Mouse (Mus musculus): ENCODE results near the gene Anks1. TPM values are rescaled to one million over a fixed set of nuclear protein-coding genes. Genes with fewer than 3 reads are reported as not detected.

The Anks1 gene
- polyA plus RNA-seq, 1 experiment from 2014 or later = 18.0 TPM

DNA sequence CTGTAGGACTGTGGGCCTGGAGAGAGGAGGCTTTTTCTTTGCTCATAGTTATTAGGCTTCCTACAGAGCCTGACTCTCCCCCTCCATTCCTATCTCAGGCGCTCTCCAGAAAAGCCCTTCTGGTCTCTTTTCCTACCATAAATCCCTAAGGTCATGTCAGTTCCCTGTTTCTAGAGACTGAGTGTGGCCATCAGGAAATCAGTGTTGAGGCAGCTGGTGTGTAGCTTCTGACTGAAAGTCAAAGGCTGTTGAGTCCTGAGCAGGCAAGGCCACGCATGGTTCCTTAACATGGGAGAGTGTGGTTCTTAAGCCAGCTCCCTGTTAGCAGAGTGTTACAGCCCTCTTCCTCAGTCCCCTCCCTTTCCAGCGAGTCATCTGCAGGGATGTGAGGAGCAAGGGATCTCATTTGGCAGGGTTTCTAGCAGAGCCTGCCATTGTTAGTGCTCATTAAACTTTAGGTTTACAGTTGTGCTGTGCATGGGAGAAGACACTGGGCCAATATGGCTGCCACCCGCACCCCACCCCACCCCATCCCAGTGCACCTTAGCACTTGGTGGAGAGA, 28.0 kb downstream of the Anks1 start:
- H3K4me3 ChIP-seq = no peak overlapping the region
- peaks cover 5% of the 10 kb centered on the region; the same call in 1 of the 2 replicates for H3K36me3 ChIP-seq (replicated peaks)
- 91% methylated on average over 4 of the region's 4 CpGs for WGBS
- H3K27ac ChIP-seq (replicated peaks) = no peak overlapping the region
- no peaks in the 10 kb centered on the region for H3K9me3 ChIP-seq
- H3K27me3 ChIP-seq (replicated peaks; ENCODE audit: low read depth, poor library complexity, severe bottlenecking) = no peaks in the 10 kb centered on the region
- H3K4me1 ChIP-seq = peaks cover 41% of the 10 kb centered on the region
- no peak for DNase-seq (ENCODE audit: low spot score)

DNA sequence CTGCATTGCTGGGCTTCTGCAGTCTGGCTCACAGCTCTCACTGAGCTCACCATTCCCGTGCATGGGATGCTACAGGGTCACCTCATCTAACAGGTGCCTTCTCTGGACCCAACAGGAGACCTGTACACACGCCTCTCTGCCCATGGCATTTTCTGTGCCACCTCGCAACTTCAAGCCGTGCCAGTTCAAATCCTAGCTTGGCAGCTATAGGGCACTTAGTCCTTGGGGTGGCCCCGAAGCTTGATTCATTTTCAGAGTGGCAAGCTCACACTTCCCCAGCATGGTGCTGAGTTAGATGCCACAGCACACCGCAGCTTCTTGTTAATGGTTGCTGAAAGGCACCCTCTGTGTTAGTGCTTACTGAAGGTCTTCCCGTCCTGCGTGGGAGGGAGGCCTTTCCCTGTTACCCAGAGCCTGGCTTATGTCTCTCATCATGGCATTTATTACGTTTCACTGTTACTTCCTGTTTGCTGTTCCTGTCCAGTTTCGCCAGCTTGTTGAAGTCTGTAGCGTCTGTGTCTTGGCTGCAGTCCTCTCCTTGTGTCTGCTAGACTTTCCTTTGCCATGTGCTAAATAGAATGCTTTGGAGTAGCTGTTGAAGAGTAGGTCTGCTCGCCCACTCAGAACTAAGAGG, 29.1 kb downstream of the Anks1 start:
- Histone ChIP-seq H3K27me3 (replicated peaks; ENCODE audit: low read depth, poor library complexity, severe bottlenecking) (no peaks in the 10 kb centered on the region), H3K4me3 (no peak overlapping the region), H3K9me3 (no peaks in the 10 kb centered on the region), H3K36me3 (replicated peaks) (peaks cover 5% of the 10 kb centered on the region; the same call in 1 of the 2 replicates), H3K27ac (replicated peaks) (no peak overlapping the region), H3K4me1 (peaks cover 36% of the 10 kb centered on the region)
- DNase-seq (ENCODE audit: low spot score) = no peak
- WGBS = 81% methylated on average over 12 of the region's 12 CpGs

DNA sequence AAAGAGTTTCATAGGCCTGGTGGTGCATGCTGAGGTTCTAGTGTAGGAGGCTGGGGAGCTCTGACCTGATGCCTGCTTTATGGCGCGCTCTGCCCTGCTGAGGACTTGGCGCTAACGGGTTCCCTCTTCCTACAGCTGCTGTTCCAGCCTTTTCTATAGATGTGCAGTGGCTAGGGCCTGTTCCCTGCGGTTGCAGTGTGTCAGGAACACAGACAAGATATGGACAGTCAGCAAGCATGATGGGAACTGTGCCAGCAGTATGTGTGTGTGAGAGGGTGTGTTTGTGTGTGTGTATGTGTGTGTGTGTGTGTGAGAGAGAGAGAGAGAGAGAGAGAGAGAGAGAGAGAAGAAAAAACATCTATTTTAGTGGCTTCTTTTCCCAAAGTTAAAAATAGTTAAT, 29.9 kb downstream of the Anks1 start:
- peaks cover 5% of the 10 kb centered on the region; the same call in 1 of the 2 replicates for H3K36me3 ChIP-seq (replicated peaks)
- H3K9me3 ChIP-seq = no peaks in the 10 kb centered on the region
- 0 out of 2 replicates have a peak overlapping the region, but pooled peaks have one; percentile 12 for H3K27ac ChIP-seq (replicated peaks)
- 95% methylated on average over 5 of the region's 5 CpGs for WGBS
- no peak for DNase-seq (ENCODE audit: low spot score)
- H3K4me3 ChIP-seq = no peak overlapping the region
- peaks cover 36% of the 10 kb centered on the region for H3K4me1 ChIP-seq
- H3K27me3 ChIP-seq (replicated peaks; ENCODE audit: low read depth, poor library complexity, severe bottlenecking) = no peaks in the 10 kb centered on the region

DNA sequence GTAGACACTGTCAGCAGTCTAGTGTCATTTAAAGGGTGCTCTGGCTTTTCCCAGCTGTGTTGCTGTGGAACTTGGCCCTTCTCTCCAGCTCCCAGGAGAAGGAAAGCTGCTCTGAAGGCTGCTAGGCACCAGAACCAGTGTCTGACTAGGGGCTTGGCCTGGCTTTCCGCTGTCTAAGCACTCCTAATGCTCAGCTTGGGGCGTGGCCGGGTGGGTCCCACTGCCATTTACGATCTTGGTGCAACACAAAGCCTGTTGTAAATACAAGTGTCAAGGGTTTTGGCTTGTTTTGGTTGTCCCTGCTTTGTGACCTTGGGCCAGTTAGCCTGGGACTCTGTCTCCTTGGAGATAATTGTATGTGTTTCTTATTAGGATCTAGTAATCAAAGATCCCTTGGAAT, 31.2 kb downstream of the Anks1 start:
- Histone ChIP-seq H3K36me3 (replicated peaks) (no peaks in the 10 kb centered on the region), H3K4me3 (no peak overlapping the region), H3K27ac (replicated peaks) (no peak overlapping the region), H3K4me1 (peaks cover 34% of the 10 kb centered on the region), H3K9me3 (no peaks in the 10 kb centered on the region), H3K27me3 (replicated peaks; ENCODE audit: low read depth, poor library complexity, severe bottlenecking) (no peaks in the 10 kb centered on the region)
- WGBS = 77% methylated on average over 4 of the region's 4 CpGs
- DNase-seq (ENCODE audit: low spot score) = no peak

DNA sequence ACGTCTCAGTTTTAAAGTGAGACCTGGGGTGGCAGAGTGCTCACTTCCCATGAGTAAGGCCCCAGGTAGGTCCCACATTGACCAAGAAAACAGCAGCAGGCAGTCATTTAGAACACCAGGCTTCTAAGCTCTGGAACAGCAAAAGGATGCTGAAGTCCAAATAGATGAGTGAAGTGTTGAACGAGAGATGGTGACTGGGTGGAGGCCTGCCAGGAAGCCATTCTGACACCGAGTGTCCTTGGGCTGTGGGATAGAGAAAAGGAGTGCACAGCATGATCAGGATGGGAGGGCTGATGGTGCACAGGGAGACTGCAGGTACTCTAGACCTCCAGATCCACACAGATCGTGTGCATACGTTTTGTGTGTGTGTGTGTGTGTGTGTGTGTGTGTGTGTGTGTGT, 32.1 kb downstream of the Anks1 start:
- Histone ChIP-seq H3K4me3 (no peak overlapping the region), H3K9me3 (no peaks in the 10 kb centered on the region), H3K36me3 (replicated peaks) (no peaks in the 10 kb centered on the region), H3K27ac (replicated peaks) (no peak overlapping the region), H3K27me3 (replicated peaks; ENCODE audit: low read depth, poor library complexity, severe bottlenecking) (no peaks in the 10 kb centered on the region), H3K4me1 (peaks cover 42% of the 10 kb centered on the region)
- DNase-seq (ENCODE audit: low spot score) = no peak
- WGBS = 83% methylated on average over 5 of the region's 5 CpGs

DNA sequence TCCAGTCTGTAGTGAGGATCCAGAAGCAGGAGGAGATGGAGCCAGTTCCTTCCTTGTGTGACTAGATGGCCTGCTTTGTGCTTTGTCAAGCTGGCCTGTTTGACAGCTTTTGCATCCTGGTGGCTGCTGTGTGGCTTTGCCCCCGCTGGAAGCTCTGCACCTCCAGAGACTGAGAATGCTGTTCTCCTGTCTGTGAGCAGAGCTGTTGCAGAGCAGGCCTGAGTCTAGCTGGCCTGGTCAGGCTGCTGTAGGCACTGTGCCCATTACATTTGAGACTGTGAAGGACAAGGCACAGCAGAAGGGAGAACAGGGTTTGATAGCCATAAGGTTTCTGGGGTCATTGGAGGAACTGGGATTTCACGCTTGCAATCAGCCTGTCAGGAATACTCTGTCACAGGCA, 32.6 kb downstream of the Anks1 start:
- no peaks in the 10 kb centered on the region for H3K27me3 ChIP-seq (replicated peaks; ENCODE audit: low read depth, poor library complexity, severe bottlenecking)
- no peaks in the 10 kb centered on the region for H3K36me3 ChIP-seq (replicated peaks)
- no peak overlapping the region for H3K4me3 ChIP-seq
- H3K9me3 ChIP-seq = no peaks in the 10 kb centered on the region
- H3K4me1 ChIP-seq = peaks cover 46% of the 10 kb centered on the region
- WGBS = 74% methylated on average over 2 of the region's 2 CpGs
- no peak for DNase-seq (ENCODE audit: low spot score)
- H3K27ac ChIP-seq (replicated peaks) = no peak overlapping the region

DNA sequence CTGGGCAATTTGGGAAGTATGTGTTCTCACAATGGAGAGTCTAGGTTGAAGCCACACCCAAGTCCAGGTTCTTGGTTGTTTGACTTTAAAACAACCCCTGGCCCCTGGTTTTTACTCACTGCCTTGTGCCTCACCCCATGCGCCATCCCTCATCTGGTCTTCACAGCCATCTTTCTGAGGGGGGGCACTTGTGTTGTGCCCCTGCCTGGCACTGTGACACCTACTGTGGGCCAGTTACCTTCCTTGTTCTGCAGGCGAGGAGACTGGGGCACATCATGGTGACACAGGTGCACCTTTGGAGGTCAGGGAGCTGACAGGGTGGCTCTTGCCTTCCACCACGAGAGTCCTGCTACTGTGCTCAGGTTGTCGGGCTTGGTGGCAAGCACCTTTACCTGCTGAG, 33.0 kb downstream of the Anks1 start:
- Histone ChIP-seq H3K27ac (replicated peaks) (no peak overlapping the region), H3K4me1 (peaks cover 47% of the 10 kb centered on the region), H3K36me3 (replicated peaks) (no peaks in the 10 kb centered on the region), H3K4me3 (no peak overlapping the region), H3K9me3 (no peaks in the 10 kb centered on the region), H3K27me3 (replicated peaks; ENCODE audit: low read depth, poor library complexity, severe bottlenecking) (no peaks in the 10 kb centered on the region)
- WGBS = 88% methylated on average over 4 of the region's 4 CpGs
- no peak for DNase-seq (ENCODE audit: low spot score)

DNA sequence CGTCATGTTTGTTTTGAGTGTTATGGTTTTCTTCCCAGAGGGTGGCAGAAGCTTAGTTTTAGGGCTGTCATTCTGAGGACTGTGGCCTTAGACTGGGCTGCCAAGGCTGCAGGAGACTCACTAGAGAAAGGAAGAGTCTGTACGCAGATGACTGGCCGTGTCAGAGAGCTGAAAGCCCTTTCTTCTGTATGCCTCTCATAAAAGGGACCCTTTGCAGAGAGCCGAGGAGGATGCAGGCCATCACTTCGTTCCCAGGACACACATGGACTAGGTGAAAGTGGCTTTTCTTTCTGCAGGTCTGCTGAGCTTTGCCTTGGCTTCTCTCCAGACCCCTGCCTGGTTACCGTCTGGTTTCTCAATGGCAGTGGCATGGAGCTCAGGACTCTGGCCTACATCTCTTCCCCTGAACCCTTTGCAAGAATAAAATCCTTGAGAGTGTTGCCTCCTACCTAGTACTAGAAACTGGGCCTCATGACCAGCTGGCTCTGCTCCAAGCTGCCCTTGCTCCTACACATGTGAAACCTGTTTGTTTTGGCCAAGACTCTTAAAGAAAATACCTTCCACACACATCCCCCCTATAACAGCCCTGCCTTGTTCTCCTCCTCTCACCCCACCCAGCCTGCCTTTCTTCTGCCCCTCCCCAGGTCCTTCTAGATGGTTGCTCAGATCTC, 36.6 kb downstream of the Anks1 start:
- Histone ChIP-seq H3K27me3 (replicated peaks; ENCODE audit: low read depth, poor library complexity, severe bottlenecking) (no peaks in the 10 kb centered on the region), H3K4me3 (no peak overlapping the region), H3K36me3 (replicated peaks) (no peaks in the 10 kb centered on the region), H3K4me1 (peaks cover 22% of the 10 kb centered on the region), H3K27ac (replicated peaks) (peak overlapping the region; percentile 36; the same call in 1 of the 2 replicates), H3K9me3 (no peaks in the 10 kb centered on the region)
- 74% methylated on average over 6 of the region's 6 CpGs for WGBS
- DNase-seq (ENCODE audit: low spot score) = no peak

DNA sequence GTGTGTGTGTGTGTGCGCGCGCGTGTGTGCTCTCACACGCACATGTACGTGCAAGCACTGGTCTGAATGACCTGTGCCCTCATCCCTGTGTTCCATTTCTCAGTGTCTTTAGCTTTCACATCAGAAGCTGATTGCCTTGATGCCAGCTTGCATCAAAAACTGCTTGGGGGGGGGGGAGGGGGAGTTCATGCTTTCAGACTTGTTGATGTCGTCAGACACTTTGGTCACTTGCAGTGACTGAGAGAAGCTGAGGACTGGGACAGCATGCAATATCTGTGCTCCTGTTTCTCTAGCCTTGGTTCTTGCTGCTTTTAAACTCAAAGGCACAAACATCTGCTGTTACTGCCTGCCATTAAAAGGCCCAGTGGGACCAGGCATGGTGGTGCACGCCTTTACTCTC, 37.3 kb downstream of the Anks1 start:
- Histone ChIP-seq H3K27ac (replicated peaks) (no peak overlapping the region), H3K9me3 (no peaks in the 10 kb centered on the region), H3K36me3 (replicated peaks) (no peaks in the 10 kb centered on the region), H3K4me1 (peaks cover 22% of the 10 kb centered on the region), H3K4me3 (no peak overlapping the region), H3K27me3 (replicated peaks; ENCODE audit: low read depth, poor library complexity, severe bottlenecking) (no peaks in the 10 kb centered on the region)
- WGBS = 89% methylated on average over 8 of the region's 8 CpGs
- DNase-seq (ENCODE audit: low spot score) = no peak

DNA sequence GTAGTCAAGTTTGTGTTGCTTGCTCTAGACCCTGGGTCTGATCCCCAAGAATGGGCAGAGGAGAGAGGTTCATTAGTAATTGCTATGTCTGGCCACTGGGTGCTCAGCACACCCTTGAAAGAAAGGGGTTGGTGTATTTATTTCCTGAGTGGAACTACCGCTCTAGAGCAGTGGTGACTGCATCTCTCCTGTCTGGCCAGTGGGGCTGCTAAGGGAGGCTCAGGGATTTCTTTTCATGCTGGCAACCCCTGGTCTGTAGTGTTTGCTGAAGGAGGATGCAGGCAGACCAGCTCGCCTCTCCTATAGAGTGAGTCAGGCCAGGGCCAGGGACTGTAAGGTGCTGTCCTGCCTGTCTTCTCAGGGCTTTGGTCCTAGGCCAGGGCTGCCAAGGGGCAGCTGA, 38.0 kb downstream of the Anks1 start:
- H3K9me3 ChIP-seq = no peaks in the 10 kb centered on the region
- WGBS = 73% methylated on average over 2 of the region's 2 CpGs
- no peak for DNase-seq (ENCODE audit: low spot score)

DNA sequence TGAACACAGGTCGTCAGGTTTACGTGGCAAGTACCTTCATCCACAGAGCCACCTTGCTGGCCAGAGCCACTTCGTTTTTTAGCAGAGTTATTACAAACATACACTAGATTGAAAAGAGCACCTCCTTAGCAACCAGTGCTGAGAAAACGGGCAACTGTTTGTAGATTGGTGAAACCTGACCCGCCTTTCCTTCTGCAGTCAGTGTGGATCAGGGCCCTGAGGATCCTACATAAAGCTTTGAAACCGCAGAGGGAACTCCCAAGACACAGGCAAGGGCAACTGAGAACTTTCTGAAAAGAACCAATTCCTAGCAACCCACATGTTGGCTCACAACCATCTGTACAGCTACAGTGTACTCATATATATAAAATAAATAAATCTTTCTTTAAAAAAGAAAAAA, 44.0 kb downstream of the Anks1 start:
- no peaks in the 10 kb centered on the region for H3K9me3 ChIP-seq
- DNase-seq (ENCODE audit: low spot score) = no peak
- no peak overlapping the region for H3K4me3 ChIP-seq
- H3K27ac ChIP-seq (replicated peaks) = no peak overlapping the region
- peaks cover 24% of the 10 kb centered on the region for H3K4me1 ChIP-seq
- WGBS = 68% methylated on average over 6 of the region's 6 CpGs
- H3K36me3 ChIP-seq (replicated peaks) = no peaks in the 10 kb centered on the region
- H3K27me3 ChIP-seq (replicated peaks; ENCODE audit: low read depth, poor library complexity, severe bottlenecking) = no peaks in the 10 kb centered on the region

More for the DNA sequence above, 38.0 kb downstream of the Anks1 start:
- H3K36me3 ChIP-seq (replicated peaks) = no peaks in the 10 kb centered on the region
- H3K27ac ChIP-seq (replicated peaks) = peak overlapping the region; percentile 1; the same call in 1 of the 2 replicates
- no peaks in the 10 kb centered on the region for H3K27me3 ChIP-seq (replicated peaks; ENCODE audit: low read depth, poor library complexity, severe bottlenecking)
- peaks cover 19% of the 10 kb centered on the region for H3K4me1 ChIP-seq
- H3K4me3 ChIP-seq = no peak overlapping the region

DNA sequence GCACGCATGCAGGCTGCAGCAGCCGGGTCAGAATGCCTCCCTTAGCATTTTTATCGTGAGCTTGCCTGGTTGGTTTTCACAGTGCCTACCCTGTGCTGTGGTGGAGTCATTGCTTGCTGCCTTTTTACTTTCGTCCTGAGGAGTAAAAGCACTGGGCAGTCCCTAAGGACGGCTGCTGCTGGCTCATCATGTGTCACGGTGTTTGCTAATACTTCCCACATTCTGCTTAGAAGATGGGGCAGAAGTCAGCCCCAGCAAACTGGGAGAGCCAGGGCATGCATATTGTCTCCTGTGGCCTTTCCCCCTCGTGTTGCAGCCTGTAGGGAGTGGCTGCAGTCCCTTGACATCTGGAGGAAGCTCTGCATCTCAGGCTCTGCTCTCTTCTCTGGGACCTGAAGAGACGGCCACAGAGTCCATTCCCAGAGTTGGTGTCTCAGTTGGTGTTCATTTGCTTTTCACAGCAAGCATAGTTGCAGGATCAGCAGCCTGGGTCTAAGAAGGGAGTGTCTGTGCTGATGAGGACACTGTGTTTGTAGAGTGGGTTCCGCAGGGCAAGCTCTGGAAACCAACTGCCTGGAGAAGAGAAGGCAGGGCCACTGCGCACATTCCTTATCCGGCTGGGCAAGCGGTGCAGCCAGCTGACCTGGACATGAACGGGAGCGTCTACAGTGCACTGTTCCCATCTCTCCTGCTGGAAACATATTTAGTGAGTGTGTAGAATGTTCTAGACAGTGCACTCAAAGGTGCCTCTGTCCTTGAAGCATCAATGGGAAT, 45.7 kb downstream of the Anks1 start:
- DNase-seq (ENCODE audit: low spot score) = no peak
- Histone ChIP-seq H3K27me3 (replicated peaks; ENCODE audit: low read depth, poor library complexity, severe bottlenecking) (no peaks in the 10 kb centered on the region), H3K9me3 (no peaks in the 10 kb centered on the region), H3K4me1 (peaks cover 27% of the 10 kb centered on the region), H3K4me3 (no peak overlapping the region), H3K27ac (replicated peaks) (peak overlapping the region; percentile 51), H3K36me3 (replicated peaks) (no peaks in the 10 kb centered on the region)
- WGBS = 65% methylated on average over 14 of the region's 14 CpGs
